ENCODE assay signal across 8 mouse cellular contexts in the genomic region with DNA sequence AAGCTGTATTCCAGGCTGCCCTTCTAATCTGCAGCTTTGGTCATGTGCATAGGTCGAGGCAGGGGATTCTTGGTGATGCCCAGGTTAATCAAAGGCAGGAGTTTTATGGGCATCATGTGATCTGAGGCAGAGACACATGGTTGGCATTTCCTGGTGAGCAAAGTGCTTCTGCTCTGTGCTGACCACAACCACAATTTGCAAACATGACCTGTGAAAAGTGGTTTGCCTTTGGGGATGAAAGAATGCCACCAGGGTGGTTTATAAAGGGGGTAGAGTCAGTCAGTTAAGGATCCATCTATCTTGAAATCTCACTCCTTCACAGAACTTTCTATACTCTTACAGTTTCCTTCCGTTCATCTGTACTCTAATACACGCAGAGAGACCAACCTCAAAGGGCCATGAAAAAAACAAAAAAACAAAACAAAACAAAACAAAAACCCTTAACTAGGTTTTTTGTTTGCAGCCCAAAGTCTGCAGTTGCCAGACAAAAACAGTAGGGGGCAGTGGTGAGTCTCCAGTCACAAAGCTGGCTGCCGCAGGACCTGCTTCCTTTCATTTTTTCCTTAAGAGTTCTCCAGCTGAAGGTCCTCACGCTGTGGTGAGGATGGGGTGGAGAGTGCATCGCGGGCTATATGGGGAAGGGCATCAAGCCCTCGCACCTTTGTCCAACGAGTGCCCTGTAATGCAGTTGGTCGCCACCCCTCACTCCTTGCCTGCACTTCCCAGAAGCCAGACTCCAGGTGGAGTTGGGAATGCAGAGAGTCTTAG. TPM values are rescaled to one million over a fixed set of nuclear protein-coding genes. Genes with fewer than 3 reads are reported as not detected.
DNase-seq lines count a peak whose midpoint lies in the region; ATAC-seq lines count a peak whose summit lies in the region.

No protein-coding gene starts in this region.

- H3K9ac ChIP-seq in limb, embryonic 11.5 days (ENCODE audit: low read length): no peak overlapping the region

- no peak for ATAC-seq in limb, embryonic 11.5 days (ENCODE audit: insufficient number of reproducible peaks, low FRiP score, low TSS enrichment, low read depth)
- ATAC-seq in megakaryocyte-erythroid progenitor cell, adult 5-6 weeks (replicated peaks; ENCODE audit: low FRiP score, low TSS enrichment, poor library complexity, severe bottlenecking): no peak

- peak; percentile 19 for DNase-seq in kidney, adult 18-20 months
- no peak for DNase-seq in kidney, adult 8-10 months
- peak; percentile 80 for DNase-seq in NIH3T3 (ENCODE audit: low read depth)
- peak; percentile 60 for DNase-seq in embryo, embryonic 10 days (ENCODE audit: low spot score)
- DNase-seq in heart, postnatal 4 days: peak; percentile 60
- DNase-seq in limb, embryonic 11.5 days (ENCODE audit: low spot score): peak; percentile 76
- peak; percentile 50 for DNase-seq in neural tube, embryonic 10.5 days (ENCODE audit: extremely low spot score, low spot score)

- no peak overlapping the region for H3K27ac ChIP-seq in limb, embryonic 11.5 days (replicated peaks; ENCODE audit: low read depth, low read length)

- peaks cover 9% of the 10 kb centered on the region; the same call in 1 of the 2 replicates for H3K4me1 ChIP-seq in limb, embryonic 11.5 days (ENCODE audit: control insufficient read depth, insufficient read depth, low read length)

- WGBS in limb, embryonic 11.5 days: 32% methylated on average over 10 of the region's 10 CpGs

- H3K9me3 ChIP-seq in limb, embryonic 11.5 days (ENCODE audit: control insufficient read depth, low read length): no peaks in the 10 kb centered on the region

- no peak overlapping the region for H3K4me2 ChIP-seq in limb, embryonic 11.5 days (ENCODE audit: low read depth, severe bottlenecking)

- no peaks in the 10 kb centered on the region for H3K27me3 ChIP-seq in limb, embryonic 11.5 days (ENCODE audit: control insufficient read depth, insufficient read depth, low read length)

- H3K4me3 ChIP-seq in limb, embryonic 11.5 days (ENCODE audit: low read depth, low read length): no peak overlapping the region

- no peaks in the 10 kb centered on the region for H3K36me3 ChIP-seq in limb, embryonic 11.5 days (ENCODE audit: control insufficient read depth, insufficient read depth, low read length)

RNA-seq across cellular contexts. Expression of gene Cracr2a, which starts 56.3 kb away (rescaled TPM):
- total RNA-seq in heart, postnatal 4 days (2021): 1 to 10 TPM; 1.8 to 3.0 TPM
- 1.2 and 1.4 TPM in 2 replicates for polyA plus RNA-seq in limb, embryonic 11.5 days (2014; fragmentation: Nextera tagmentation; extraction: Ambion mirVana)
- 6.5 and 8.9 TPM in 2 replicates for total RNA-seq in megakaryocyte-erythroid progenitor cell, adult 5-6 weeks (2014; fragmentation: Nextera tagmentation)
- total RNA-seq in megakaryocyte-erythroid progenitor cell, adult 5-6 weeks (2017): 5.2 and 8.8 TPM in 2 replicates

Comparison
In these comparisons a context has a peak if more than half of its experiments do, and no peak if none do; other contexts are left out.
1. DNase-seq: peak in kidney, adult 18-20 months (single experiment), NIH3T3 (single experiment), embryo, embryonic 10 days (single experiment), heart, postnatal 4 days (single experiment), limb, embryonic 11.5 days (single experiment) and neural tube, embryonic 10.5 days (single experiment); none in kidney, adult 8-10 months (0 of 2).